Mouse (Mus musculus) limb, embryonic 13.5 days (tissue): ENCODE data around the gene Spryd3. TPM values are rescaled to one million over a fixed set of nuclear protein-coding genes. Genes with fewer than 3 reads are reported as not detected.

Source experiments
- ATAC-seq: fragments of 200-750 bp; cut with Nextera tagmentation; 2 replicates; pipeline ENCODE4 v1.8.0; 2017; ENCODE audit warnings: low read depth, moderate number of reproducible peaks, moderate TSS enrichment; ENCODE audit not compliant: low FRiP score
- H3K27ac ChIP-seq: fragments of 300-500 bp; sonication (generic); 2 replicates; pipeline ENCODE4 v1.5.1; 2015; ENCODE audit warnings: inconsistent platforms, mild to moderate bottlenecking, moderate library complexity
- H3K27me3 ChIP-seq: fragments of 300-500 bp; sonication (generic); 2 replicates; pipeline ENCODE4 v1.6.1; 2015; ENCODE audit warnings: mild to moderate bottlenecking, inconsistent platforms
- H3K36me3 ChIP-seq: fragments of 300-500 bp; sonication (generic); 2 replicates; pipeline ENCODE4 v1.6.1; 2015; ENCODE audit warnings: inconsistent platforms, mild to moderate bottlenecking, moderate library complexity
- H3K4me1 ChIP-seq: fragments of 300-500 bp; sonication (generic); 2 replicates; pipeline ENCODE4 v1.6.1; 2015; ENCODE audit warnings: inconsistent platforms
- H3K4me2 ChIP-seq: fragments of 300-500 bp; sonication (generic); replicated peaks from 2 replicates; pipeline ENCODE4 v1.6.1; 2015; ENCODE audit warnings: inconsistent platforms, mild to moderate bottlenecking, moderate library complexity
- H3K4me3 ChIP-seq: fragments of 300-500 bp; sonication (generic); 2 replicates; pipeline ENCODE4 v1.5.1; 2015; ENCODE audit warnings: moderate library complexity, mild to moderate bottlenecking, inconsistent platforms
- H3K9ac ChIP-seq: fragments of 300-500 bp; sonication (generic); 2 replicates; pipeline ENCODE4 v1.6.1; 2015; ENCODE audit warnings: mild to moderate bottlenecking, inconsistent platforms
- H3K9me3 ChIP-seq: fragments of 300-500 bp; sonication (generic); 2 replicates; pipeline ENCODE4 v1.6.1; 2016; ENCODE audit warnings: inconsistent platforms
- WGBS: fragments of 180-500 bp; shearing (Covaris S2); methylation state at CpG from one replicate; pipeline ENCODE4 v1.1.7; 2015; 5-methylcytosine and 5-hydroxymethylcytosine counted together
- polyA plus RNA-seq: library from polyadenylated mRNA; unstranded; fragments of >200 nt; fragmentation: Nextera tagmentation; extraction: Ambion mirVana; gene quantifications from 2 replicates; pipeline ENCODE4 v1.2.1, GENCODE M21; 2015

Spryd3 gene
- polyA plus RNA-seq, 1 experiment from 2014 or later, result 23.2 TPM

GRCm38 (mm10) chr15:102100996-102101671, 34.9 kb downstream of the Spryd3 start:
- Histone ChIP-seq H3K9ac (peak overlapping the region; percentile 78), H3K9me3 (no peaks in the 10 kb centered on the region), H3K27ac (peak overlapping the region; percentile 98), H3K4me3 (peak overlapping the region; percentile 61), H3K27me3 (0 out of 2 replicates have a peak, but pooled peaks cover 2% of the 10 kb centered on the region), H3K4me2 (peak overlapping the region; percentile 83), H3K4me1 (peaks cover 85% of the 10 kb centered on the region), H3K36me3 (peaks cover 25% of the 10 kb centered on the region)
- ATAC-seq, result peak; percentile 66
- WGBS, result 24% methylated on average over 10 of the region's 10 CpGs

GRCm38 (mm10) chr15:102100161-102100981, 35.7 kb downstream of the Spryd3 start, which contains the start of gene Tns2:
TSS of gene Tns2 (plus strand) at chr15:102100413.
- H3K4me2 ChIP-seq, result peak within 1 kb of the TSS; percentile 83
- no peaks in the 10 kb centered on the region for H3K9me3 ChIP-seq
- H3K4me1 ChIP-seq, result peaks cover 77% of the 10 kb centered on the region
- peaks cover 31% of the 10 kb centered on the region for H3K36me3 ChIP-seq
- H3K27me3 ChIP-seq, result no peaks in the 10 kb centered on the region
- ATAC-seq, result peak; percentile 68
- peak within 1 kb of the TSS; percentile 61 for H3K4me3 ChIP-seq
- under 1% methylated on average over 73 of the region's 82 CpGs for WGBS
- peak within 1 kb of the TSS; percentile 98 for H3K27ac ChIP-seq
- H3K9ac ChIP-seq, result peak within 1 kb of the TSS; percentile 78

- H3K9ac ChIP-seq, result peak overlapping the region; percentile 78
- 24% methylated on average over 8 of the region's 8 CpGs for WGBS
- ATAC-seq, result no peak
- H3K36me3 ChIP-seq, result peaks cover 35% of the 10 kb centered on the region
- H3K4me2 ChIP-seq, result peak overlapping the region; percentile 83
- H3K4me1 ChIP-seq, result peaks cover 73% of the 10 kb centered on the region
- H3K27me3 ChIP-seq, result no peaks in the 10 kb centered on the region
- H3K4me3 ChIP-seq, result peak overlapping the region; percentile 61
- peak overlapping the region; percentile 98 for H3K27ac ChIP-seq
- H3K9me3 ChIP-seq, result no peaks in the 10 kb centered on the region
Observed at GRCm38 (mm10) chr15:102099771-102100160, 36.3 kb downstream of the Spryd3 start.

- no peaks in the 10 kb centered on the region for H3K9me3 ChIP-seq
- 22% methylated on average over 5 of the region's 5 CpGs for WGBS
- peak overlapping the region; percentile 78 for H3K9ac ChIP-seq
- peak overlapping the region; percentile 61 for H3K4me3 ChIP-seq
- peaks cover 40% of the 10 kb centered on the region for H3K36me3 ChIP-seq
- no peaks in the 10 kb centered on the region for H3K27me3 ChIP-seq
- H3K4me1 ChIP-seq, result peaks cover 68% of the 10 kb centered on the region
- peak overlapping the region; percentile 83 for H3K4me2 ChIP-seq
- H3K27ac ChIP-seq, result peak overlapping the region; percentile 98
- ATAC-seq, result no peak
Observed at GRCm38 (mm10) chr15:102099260-102099659, 36.8 kb downstream of the Spryd3 start.

- Histone ChIP-seq H3K9me3 (no peaks in the 10 kb centered on the region), H3K4me2 (peak overlapping the region; percentile 83), H3K36me3 (peaks cover 52% of the 10 kb centered on the region), H3K4me3 (peak overlapping the region; percentile 61; the same call in 1 of the 2 replicates), H3K27me3 (no peaks in the 10 kb centered on the region), H3K4me1 (peaks cover 57% of the 10 kb centered on the region), H3K27ac (peak overlapping the region; percentile 52; the same call in 1 of the 2 replicates), H3K9ac (no peak overlapping the region)
- no peak for ATAC-seq
- WGBS, result 16% methylated on average over 5 of the region's 5 CpGs
Observed at GRCm38 (mm10) chr15:102097991-102098555, 38.0 kb downstream of the Spryd3 start.

GRCm38 (mm10) chr15:102097147-102097915, 38.7 kb downstream of the Spryd3 start:
- no peaks in the 10 kb centered on the region for H3K27me3 ChIP-seq
- H3K9ac ChIP-seq, result no peak overlapping the region
- H3K4me1 ChIP-seq, result peaks cover 49% of the 10 kb centered on the region
- ATAC-seq, result no peak
- peak overlapping the region; percentile 83 for H3K4me2 ChIP-seq
- 75% methylated on average over 8 of the region's 8 CpGs for WGBS
- peak overlapping the region; percentile 52; the same call in 1 of the 2 replicates for H3K27ac ChIP-seq
- no peaks in the 10 kb centered on the region for H3K9me3 ChIP-seq
- H3K4me3 ChIP-seq, result no peak overlapping the region
- H3K36me3 ChIP-seq, result peaks cover 59% of the 10 kb centered on the region

- no peak overlapping the region for H3K4me2 ChIP-seq
- peaks cover 30% of the 10 kb centered on the region for H3K4me1 ChIP-seq
- no peak overlapping the region for H3K27ac ChIP-seq
- no peaks in the 10 kb centered on the region for H3K9me3 ChIP-seq
- no peak overlapping the region for H3K9ac ChIP-seq
- no peak overlapping the region for H3K4me3 ChIP-seq
- 88% methylated on average over 16 of the region's 16 CpGs for WGBS
- no peak for ATAC-seq
- H3K36me3 ChIP-seq, result peaks cover 82% of the 10 kb centered on the region
- H3K27me3 ChIP-seq, result no peaks in the 10 kb centered on the region
Observed at GRCm38 (mm10) chr15:102094988-102095387, 41.0 kb downstream of the Spryd3 start.

GRCm38 (mm10) chr15:102094157-102094556, 41.9 kb downstream of the Spryd3 start:
- Histone ChIP-seq H3K4me2 (no peak overlapping the region), H3K4me1 (peaks cover 21% of the 10 kb centered on the region), H3K9ac (no peak overlapping the region), H3K9me3 (no peaks in the 10 kb centered on the region), H3K27ac (no peak overlapping the region), H3K36me3 (peaks cover 91% of the 10 kb centered on the region), H3K4me3 (no peak overlapping the region), H3K27me3 (no peaks in the 10 kb centered on the region)
- no peak for ATAC-seq
- 25% methylated on average over 2 of the region's 2 CpGs for WGBS

GRCm38 (mm10) chr15:102092222-102092621, 43.8 kb downstream of the Spryd3 start:
- WGBS, result 92% methylated on average over 4 of the region's 4 CpGs
- Histone ChIP-seq H3K4me3 (no peak overlapping the region), H3K27ac (no peak overlapping the region), H3K4me1 (peaks cover 2% of the 10 kb centered on the region), H3K27me3 (no peaks in the 10 kb centered on the region), H3K9me3 (no peaks in the 10 kb centered on the region), H3K9ac (no peak overlapping the region), H3K36me3 (peaks cover 99% of the 10 kb centered on the region), H3K4me2 (no peak overlapping the region)
- ATAC-seq, result no peak

- Histone ChIP-seq H3K4me1 (no peaks in the 10 kb centered on the region), H3K4me3 (no peak overlapping the region), H3K9me3 (no peaks in the 10 kb centered on the region), H3K4me2 (no peak overlapping the region), H3K36me3 (peaks cover 99% of the 10 kb centered on the region), H3K9ac (no peak overlapping the region), H3K27me3 (no peaks in the 10 kb centered on the region), H3K27ac (no peak overlapping the region)
- ATAC-seq, result no peak
- 79% methylated on average over 1 of the region's 1 CpGs for WGBS
Observed at GRCm38 (mm10) chr15:102091688-102092087, 44.3 kb downstream of the Spryd3 start.

GRCm38 (mm10) chr15:102091063-102091679, 44.9 kb downstream of the Spryd3 start:
- Histone ChIP-seq H3K36me3 (peaks cover 99% of the 10 kb centered on the region), H3K27ac (no peak overlapping the region), H3K9me3 (no peaks in the 10 kb centered on the region), H3K27me3 (no peaks in the 10 kb centered on the region), H3K9ac (no peak overlapping the region), H3K4me2 (no peak overlapping the region), H3K4me3 (no peak overlapping the region), H3K4me1 (no peaks in the 10 kb centered on the region)
- no peak for ATAC-seq
- 86% methylated on average over 12 of the region's 12 CpGs for WGBS
